Mouse (Mus musculus) liver, adult 2 months (tissue): ENCODE measurements at regions not wholly inside any gene's neighbourhood (a gene's known extent, or its start where the extent isn't known, plus 50 kb on each side); places are given as distances from the start of the nearest gene placed in this dataset.

ENCODE experiments used
- CTCF ChIP-seq: fragments of 200-500 bp; IDR thresholded peaks from 2 replicates; pipeline ENCODE4 v1.5.1; 2011; ENCODE audit warnings: low read depth, low read length, control low read depth
- POLR2A ChIP-seq: fragments of 200-500 bp; IDR thresholded peaks from 2 replicates; pipeline ENCODE4 v1.6.1; 2011; ENCODE audit warnings: low read length, control low read depth; ENCODE audit not compliant: insufficient read depth; ENCODE audit errors: extremely low read depth

- TF ChIP-seq CTCF (no peak), POLR2A (no peak)
Measured at GRCm38 (mm10) chr9:85487052-85487668, 160.0 kb upstream of the Tent5a start.
